Mouse (Mus musculus) regulatory T cell (primary cell): Measurements from ENCODE around the gene Tas1r2.

Experiments used
- in situ Hi-C: fragments of 300-600 bp; cut with MboI, MseI; formaldehyde crosslinking; loops from one replicate; pipeline ENCODE4 v1.15.1; 2025; ENCODE audit warnings: high pct_unique_total_duplicates

The Tas1r2 gene

DNA sequence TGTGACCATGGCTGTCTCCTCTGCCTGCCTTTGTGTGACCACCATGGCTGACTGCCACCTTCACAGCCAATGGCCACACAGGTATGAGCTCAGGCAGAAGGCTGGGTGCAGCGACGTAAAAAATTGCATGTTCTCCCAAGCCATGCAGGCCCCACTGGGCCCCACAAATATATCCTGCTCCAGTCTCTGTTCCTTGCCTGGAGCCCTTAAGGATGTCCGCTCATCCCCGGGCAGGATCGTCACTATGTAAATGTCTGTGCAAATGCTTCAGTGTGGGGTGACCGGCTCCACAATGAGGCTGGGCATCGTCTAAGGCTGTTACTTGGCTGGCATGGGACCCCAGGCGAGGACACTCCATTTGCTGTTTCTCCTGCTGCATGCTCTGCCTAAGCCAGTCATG lies at the start of gene Tas1r2:
TSS of gene Tas1r2 (plus strand) at position 301 of the 400 bp plus-strand sequence.
- in situ Hi-C loops = no loop called here

DNA sequence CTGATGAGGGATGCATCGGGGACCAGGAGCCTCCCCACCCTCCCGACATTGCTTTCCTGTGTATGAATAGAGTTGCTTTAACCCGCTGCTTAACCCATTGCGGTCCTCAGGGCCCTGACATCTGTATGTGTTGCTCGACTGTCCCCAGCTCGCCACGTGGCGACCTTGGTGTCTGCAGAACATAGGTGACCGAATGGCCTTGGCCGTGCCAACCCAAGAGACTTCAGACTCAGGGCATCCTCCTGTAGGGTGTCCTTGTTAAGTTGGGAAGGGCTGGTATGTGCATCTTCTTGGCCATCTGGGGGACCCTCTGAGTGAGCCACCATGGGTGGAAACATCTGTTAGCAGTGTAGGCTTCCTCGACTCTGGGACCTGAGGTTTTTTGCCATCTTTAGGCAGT lies 48.1 kb upstream of the Tas1r2 start:
- in situ Hi-C loops = no loop called here

DNA sequence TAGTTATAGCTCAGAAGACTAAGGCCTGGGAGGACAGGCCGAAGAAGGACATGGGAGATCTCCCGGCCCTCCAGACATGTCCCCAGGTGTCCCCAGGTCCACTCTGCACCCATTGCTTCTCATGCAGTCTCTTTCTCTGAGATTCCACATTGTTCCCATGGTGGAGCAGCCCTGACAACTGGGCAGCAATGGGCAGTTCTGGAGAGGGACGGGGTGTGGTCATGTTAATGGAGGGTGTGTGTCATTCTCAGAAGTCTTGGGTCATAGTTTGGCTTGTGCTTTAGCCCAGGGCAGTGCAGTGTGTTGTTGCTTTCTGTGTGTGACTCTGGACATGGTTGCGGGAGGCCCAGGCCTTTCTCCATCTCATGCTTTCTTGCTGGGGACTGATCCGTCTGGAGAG lies 46.6 kb upstream of the Tas1r2 start:
- in situ Hi-C loops = no loop called here

DNA sequence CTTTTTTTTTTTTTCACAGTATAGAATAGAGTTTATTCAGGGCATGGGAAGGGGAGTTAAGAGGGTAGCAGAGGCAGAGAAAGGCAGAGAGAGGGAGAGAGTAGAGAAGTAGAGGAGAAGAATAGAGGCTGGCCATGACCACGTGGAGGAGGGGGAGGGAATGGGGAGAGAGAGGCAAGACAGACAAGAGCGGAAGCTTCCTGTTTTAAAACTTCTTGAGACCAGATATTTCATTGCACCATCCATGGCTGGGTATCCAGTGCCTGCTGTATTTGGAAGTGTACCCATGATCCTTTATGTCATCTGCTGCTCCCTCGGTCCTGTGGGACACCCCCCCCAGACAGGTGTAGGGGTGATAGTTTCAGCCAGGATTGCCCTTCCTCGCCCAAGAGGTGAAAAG lies 44.4 kb upstream of the Tas1r2 start:
- in situ Hi-C loops = no loop called here

DNA sequence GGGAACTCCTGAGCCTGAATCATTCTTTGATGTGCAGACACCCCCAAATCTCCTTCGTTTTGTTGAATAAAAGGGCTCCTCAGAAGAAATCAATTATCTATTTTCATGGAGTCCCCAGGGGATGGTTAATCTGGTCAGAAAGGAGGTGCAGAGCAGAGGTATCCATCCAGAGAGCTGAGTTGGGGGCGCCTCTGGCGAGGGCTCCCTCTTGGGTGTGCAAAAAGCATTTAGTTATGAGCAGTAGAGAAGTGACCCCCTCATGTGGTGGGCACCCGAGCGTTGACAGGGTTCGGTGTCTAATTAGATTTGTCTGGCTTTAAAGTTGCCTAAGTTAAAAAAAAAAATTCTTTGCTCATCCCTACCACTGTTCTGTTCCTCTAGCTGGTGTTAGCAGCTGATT lies 42.4 kb upstream of the Tas1r2 start:
- in situ Hi-C loops = loop anchor here (5.0 kb wide), 1 partner anchor 39 kb away; no protein-coding TSS in a partner anchor

DNA sequence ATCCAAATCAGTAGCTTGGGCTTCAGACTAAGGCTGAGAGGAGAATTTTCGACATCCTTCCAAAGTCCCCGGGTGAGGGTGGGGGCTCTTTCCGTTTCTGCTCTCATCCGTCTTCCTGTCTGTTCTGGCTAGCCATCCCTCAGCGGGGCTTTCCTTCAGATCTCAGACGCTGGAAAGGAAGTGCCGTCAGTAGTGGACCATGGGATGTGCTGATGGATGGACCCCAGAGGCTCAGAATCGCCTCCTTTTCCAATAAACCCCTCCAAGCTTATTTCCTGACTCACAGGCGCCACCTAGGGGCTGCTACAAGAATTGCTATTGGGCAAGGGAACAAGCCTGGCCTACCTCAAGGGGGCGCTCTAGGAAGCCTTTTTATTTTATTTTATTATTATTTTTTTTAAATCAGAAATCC lies 41.8 kb upstream of the Tas1r2 start:
- in situ Hi-C loops = loop anchor here (5.0 kb wide), 1 partner anchor 39 kb away; no protein-coding TSS in a partner anchor

DNA sequence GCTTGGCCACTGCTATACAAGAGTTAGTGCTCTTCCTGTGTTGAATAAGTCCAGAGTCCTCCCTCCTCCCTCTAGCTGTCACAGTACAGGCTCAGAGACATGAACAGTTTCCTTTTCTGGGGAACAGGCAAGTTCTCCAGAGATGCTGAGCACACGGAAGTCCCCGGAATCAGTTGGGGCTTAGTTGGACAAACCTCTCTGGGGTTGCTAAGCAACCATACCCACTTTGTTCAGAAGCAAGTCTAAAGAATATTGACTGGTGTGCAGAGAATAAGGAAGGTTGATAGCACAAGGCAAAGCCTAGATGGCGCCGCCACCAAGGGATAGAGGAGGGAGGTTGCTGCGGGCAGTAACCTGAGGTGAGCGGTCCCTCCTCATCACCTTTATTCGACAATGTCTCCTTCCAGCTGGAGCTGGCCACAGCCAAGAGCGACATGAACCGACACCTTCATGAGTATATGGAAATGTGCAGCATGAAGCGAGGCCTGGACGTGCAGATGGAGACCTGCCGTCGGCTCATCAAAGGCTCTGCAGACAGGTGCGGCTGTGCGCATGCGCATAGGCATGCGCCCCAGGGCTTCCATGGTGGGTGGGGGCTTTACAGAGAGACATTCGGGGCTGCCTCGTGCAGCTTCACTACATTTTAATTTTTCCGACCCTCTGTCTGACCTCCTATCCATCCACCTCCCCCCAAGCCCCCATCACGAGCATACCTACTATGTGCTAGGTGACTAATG lies 38.6 kb upstream of the Tas1r2 start:
- in situ Hi-C loops = loop anchor here (5.0 kb wide), 1 partner anchor 42 kb away; no protein-coding TSS in a partner anchor

DNA sequence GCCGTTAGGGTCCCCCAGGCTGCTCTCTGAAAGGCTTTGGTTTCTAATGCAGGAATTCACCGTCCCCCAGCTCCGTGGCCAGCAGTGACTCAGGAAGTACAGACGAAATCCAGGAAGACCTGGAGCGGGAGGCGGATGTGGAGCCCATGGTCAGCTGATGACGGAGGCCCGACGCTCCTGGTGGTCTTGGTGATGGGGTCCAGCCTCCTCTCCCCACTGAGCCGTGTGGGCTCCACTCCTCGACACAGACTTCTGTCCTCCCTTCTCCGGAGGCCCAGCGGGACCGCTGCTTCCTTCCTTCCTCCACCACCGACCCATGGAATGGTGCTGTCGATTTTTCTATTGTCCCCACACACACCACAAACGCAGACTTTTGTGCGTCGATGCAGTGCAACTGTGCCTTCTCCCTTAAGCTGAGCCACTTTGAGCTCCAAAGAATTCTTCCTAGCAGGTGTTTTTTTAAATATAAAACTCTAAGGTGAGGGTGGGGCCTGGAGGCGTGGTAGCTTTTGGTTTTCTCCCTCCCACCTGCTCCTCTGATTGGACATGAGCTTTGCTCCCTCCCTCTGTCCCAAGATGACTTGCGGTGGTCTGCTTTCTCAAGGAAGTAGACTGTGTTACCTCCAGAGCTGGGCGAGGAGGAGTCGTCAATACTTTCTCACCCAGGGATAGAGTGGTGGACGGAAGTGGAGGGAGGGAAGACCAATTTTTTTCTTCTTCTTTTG lies 36.9 kb upstream of the Tas1r2 start:
- in situ Hi-C loops = no loop called here

DNA sequence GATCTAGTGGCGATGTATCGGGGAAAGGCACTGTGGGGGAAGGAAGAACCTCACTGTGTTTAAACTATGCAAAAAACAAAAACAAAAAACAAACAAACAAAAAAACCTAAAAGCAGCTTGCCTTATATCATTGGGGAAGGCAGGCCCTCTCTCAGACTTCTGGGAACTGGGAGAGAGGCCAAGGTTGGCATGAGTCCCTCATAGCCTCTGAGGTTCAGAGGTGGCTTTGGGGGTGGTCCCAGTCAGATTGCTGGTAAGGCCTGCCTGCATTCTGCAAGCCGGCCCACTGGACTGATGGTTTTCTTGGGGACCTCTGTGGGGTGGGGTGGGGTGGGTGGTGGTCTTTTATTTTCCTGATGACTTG lies 36.4 kb upstream of the Tas1r2 start:
- in situ Hi-C loops = no loop called here

DNA sequence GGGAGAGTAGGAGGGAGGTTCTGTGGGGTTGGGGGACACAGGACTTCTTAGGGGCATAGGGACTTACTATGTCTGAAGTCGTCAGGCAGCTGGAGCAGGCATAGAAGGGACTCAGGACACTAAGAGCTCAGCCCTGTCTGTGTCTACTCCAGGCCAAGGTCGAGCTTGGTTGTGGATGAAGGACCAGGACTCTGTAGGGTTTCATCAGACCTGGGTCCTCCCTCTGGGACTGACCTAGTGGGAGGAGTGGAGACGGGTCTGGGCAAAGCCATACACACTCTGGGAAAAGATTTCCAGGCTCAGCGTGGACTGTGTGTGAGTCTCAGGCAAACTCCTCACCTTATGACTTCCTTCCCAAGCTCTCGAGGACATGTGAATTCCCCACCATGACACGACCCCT lies 33.6 kb upstream of the Tas1r2 start:
- in situ Hi-C loops = no loop called here

DNA sequence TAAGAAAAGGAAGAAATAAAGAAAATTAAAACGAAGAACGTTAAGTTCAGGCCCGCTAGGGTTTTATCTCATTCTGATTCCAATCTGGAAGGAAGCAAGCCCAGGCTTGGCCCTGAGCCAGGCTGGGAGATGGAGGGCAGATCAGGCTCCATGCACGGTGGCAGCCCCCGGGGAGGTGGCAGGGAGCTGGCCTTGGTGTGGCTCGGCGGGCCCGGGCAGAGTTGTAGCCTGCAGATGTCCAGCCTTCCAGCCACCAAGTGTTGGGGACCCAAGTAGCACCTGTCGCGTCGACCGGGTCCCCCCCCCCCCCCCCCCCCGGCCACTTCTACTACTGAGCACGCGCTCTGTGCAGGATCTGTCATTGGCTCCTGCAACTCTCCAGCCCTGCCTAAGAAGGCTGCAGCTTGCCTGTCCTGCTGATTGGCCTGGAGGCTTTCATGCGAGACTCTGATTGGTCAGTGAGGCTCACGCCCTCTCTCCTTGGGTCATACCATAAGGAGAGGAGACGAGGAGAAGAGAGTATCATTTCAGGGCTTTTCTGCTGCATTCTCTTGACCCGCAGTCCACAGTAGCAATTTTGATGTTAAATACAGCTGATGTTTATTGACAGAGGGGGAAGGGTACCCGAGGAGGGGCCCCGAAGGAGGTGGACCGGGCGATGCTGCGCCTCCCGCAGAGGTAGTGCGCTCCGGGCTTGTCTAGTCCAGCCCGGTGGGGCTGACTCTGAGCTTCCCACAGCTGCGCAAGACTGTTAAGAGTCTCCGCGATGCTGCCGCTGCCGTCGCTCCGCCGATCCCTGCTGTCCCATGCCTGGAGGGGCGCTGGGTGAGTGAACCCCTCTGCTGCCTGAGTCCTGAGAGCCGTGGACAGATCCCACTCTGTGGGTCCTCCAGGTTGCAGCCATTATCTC lies 30.7 kb upstream of the Tas1r2 start, which contains the start of gene Aldh4a1:
TSS of gene Aldh4a1 (plus strand) at position 494 of the 910 bp plus-strand sequence.
- in situ Hi-C loops = no loop called here

DNA sequence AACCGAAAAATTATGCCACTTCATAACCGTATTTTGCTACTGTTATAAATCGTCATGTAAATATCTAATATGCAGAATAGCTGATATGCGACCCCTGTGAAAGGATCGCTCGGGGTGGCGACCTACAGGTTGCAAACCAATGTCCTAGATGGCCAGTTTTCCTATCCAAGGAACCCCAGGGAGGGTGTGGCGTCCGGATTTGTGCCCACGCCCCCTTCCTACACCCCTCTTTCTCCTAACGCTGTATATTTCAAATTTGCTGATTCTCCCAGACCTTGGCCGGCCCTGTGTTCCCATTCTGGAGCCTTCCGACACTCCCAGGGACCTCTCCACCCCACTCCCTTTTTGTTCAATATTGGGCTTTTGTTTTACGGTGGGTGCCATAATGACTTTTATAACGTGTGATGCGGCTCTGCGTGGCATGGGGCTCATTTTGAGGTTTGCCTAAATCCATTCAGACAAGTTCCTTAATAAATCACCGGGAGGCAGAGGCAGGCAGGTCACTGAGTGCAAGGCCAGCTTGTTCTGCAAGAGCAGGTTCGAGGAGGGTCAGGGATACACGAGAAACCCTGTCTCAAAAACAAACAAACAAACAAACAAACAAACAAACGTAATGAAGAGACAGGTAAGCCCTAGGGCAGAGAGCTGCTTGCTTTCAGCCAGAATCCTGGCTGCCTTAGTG lies 29.8 kb upstream of the Tas1r2 start:
- in situ Hi-C loops = no loop called here

DNA sequence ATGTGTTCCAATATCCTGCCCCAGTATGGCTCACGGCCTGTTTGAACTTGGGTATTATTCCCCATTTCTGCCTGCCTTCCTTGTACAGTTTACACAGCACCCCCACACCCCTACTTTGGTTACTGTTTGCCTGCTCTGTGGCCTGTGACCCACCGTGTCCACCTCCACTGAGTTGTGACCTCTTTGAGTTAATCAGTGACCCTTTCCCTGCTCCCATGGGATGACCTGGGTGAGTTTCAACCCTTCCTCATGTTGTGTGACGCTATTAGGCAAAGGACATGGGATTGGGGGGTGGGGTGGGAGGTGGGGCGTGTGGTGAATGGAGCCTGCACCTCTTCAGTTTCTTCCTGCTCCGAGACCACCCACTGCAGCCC lies 29.2 kb upstream of the Tas1r2 start:
- in situ Hi-C loops = no loop called here

DNA sequence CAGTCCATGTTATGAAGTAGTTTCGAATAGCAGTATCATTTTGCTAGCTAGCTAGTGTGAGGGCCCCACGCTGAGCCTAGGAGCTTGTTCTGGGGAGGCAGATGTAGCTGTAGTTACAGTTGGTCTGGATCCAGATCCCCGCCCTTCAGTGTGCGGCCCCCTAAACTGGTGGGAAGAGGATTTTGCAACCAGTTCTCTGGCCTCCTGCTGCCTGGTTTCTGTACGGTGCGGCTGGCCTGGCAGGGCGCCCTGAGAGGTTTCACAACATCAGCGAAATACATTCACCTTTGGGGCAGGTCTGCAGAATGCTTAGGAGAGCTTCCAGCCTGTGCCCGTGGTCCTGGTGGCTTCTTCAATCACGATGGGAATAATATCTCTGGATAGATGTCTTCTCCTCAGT lies 28.6 kb upstream of the Tas1r2 start:
- in situ Hi-C loops = no loop called here

DNA sequence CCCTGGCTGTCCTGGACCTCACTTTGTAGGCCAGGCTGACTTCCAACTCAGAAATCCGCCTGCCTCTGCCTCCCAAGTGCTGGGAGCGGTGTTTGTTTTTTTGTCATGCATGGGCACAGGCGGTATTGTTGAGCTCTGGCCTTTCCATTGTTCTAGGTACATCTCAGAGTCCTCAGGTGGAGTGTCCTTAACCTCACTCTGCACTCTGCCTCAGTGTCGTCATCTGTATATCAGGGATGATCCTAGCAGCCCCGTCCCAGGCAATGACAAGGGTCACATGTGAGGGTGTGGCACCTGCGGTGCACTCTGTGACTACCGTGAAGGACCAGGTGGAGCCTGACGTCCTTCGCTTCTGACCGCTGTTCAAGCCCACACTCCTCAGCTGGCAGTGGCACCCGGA lies 26.0 kb upstream of the Tas1r2 start:
- in situ Hi-C loops = no loop called here

DNA sequence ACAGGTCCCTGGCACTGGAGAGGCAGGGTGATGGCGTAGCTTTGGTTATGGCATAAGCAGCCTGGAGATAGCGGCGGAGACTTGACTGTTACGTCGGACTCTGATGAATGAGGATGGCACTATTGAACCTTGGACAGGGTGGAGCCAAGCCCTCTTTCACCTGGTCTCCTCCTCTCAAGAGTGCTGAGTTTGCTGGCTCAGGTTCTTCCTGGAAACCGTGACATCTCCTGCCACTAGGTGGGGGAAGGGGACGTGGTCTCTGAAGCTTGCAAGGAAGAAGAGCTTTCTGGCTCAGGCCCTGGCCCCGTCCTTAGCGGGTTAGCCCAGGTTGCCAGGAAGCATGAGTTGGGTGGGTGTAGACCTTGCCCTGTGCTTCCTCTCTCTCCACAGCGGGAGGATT lies 23.2 kb upstream of the Tas1r2 start:
- in situ Hi-C loops = loop anchor here (5.0 kb wide), 1 partner anchor 158 kb away; no protein-coding TSS in a partner anchor

DNA sequence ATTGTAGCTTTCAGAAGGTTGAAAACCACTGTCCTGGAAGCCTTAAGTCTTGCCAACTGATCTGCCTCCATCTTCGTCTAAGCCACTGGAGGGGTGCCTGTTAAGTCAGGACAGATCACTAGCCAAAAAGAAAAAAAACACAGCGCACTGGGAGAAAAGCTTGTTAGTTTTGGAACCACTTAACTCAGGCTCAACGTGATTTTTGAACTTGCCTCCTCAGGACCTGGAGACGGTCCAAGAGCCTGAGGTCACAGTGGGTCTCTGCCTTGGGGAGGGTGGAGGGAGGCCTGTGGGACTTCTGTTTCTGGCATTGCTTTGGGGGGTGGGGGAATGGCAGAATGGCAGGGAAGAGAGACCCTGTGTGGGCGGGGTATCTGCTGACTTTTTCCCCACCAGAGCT lies 22.2 kb upstream of the Tas1r2 start:
- in situ Hi-C loops = loop anchor here (5.0 kb wide), 1 partner anchor 159 kb away; no protein-coding TSS in a partner anchor

DNA sequence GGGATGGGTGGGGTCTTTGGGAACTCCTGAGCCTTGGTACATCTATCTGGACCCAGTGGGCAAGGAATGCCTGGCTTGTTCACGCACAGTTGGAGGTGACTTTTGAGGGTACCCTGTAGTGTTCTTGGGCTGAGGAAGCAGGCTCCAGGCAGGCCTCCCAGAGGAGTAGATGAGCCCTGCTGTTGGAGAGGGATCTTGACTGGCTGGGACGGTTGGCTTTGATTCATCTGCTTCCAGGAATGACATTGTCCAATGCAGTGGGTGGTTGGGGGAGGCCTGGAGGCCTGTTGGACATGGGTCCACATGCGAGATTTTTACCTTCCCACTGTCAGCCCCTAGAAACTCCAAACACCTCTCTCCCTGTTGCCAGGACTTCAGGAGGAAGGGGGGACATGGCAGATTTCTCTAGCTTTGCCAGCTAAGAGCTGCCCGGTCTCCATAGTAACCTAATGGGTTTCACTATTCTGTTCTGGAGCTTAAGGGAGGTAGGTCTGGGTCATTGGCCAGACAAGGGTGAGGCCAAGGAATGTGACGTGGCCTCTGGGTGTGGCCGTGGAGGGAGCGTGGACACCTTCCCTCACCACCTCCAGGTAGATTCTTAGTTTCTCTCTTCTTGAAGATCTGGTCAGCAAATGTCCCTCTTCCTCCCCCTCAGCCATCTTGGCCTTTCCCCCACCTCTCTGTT lies 21.6 kb upstream of the Tas1r2 start:
- in situ Hi-C loops = loop anchor here (5.0 kb wide), 1 partner anchor 159 kb away; no protein-coding TSS in a partner anchor

DNA sequence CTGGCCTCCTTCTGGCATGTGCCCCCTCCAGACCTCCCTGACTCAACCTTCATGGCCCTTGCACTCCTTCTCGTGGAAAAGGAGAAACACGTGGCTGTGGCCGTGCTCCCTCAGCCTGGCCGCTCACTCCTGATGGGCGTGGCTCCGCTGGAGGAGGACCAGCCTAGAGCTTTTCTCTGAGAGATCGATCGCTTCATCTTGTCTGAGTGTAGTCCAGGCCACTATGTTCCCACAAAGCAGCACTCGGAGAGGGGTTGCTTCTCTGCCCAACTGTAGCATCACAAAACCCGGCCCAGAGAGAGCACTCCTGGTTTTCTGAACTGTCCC lies 21.1 kb upstream of the Tas1r2 start:
- in situ Hi-C loops = loop anchor here (5.0 kb wide), 1 partner anchor 160 kb away; no protein-coding TSS in a partner anchor

DNA sequence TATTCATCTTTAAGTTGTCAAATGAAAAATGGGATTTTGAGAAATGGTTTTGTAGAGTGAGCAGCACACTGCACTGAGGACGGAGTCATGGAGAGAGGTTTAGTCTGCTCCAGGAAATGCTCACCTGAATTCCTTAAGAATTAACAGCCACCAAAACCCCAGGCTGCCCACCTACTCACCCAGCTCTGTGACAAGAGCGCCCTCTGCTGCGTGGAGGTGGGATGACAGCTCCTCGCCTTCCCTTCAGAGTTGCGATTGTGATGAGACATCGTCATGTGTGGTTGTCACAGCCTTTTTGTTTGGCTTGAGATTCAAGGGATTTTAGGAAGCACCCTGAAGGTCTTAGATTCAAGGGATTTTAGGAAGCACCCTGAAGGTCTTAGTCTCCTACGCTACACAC lies 17.0 kb upstream of the Tas1r2 start:
- in situ Hi-C loops = no loop called here

DNA sequence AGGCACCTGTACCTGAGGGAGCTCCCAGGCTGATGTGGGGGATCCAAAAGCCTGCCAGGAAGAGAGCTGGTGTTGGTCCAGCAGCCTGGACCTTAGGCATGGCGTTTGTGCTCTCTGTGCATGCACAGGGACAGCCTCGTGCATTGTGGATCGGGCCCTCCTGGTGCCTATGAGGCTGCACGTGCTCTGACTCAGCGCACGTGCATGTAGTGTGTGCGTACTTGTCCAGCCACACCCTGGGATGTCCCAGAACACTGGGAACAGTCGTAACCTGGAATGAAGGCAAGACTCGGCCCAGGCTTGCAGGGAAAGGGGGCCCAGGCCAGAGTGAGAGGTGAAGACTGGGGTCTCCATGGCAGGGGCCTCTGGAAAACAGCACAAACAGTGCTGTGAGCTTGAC lies 15.5 kb upstream of the Tas1r2 start:
- in situ Hi-C loops = no loop called here
